Mouse (Mus musculus) erythroblast, embryonic 14.5 days (primary cell): ENCODE results near the gene Olfr48. TPM values are rescaled to one million over a fixed set of nuclear protein-coding genes. Genes with fewer than 3 reads are reported as not detected.

Experiments used
- H3K27me3 ChIP-seq: 2 replicates; pipeline ENCODE4 v1.6.1; 2012; ENCODE audit warnings: inconsistent platforms; ENCODE audit not compliant: control insufficient read depth
- H3K36me3 ChIP-seq: 2 replicates; pipeline ENCODE4 v1.6.1; 2012; ENCODE audit warnings: mild to moderate bottlenecking, inconsistent platforms; ENCODE audit not compliant: control insufficient read depth
- H3K4me1 ChIP-seq: 2 replicates; pipeline ENCODE4 v1.6.1; 2012; ENCODE audit warnings: inconsistent platforms; ENCODE audit not compliant: control insufficient read depth
- H3K4me3 ChIP-seq: replicated peaks from 2 replicates; pipeline ENCODE3; 2012; ENCODE audit warnings: moderate library complexity, mild to moderate bottlenecking, inconsistent platforms
- H3K9me3 ChIP-seq: 2 replicates; pipeline ENCODE4 v1.6.1; 2012; ENCODE audit warnings: low read length, inconsistent platforms, mixed read lengths; ENCODE audit not compliant: control insufficient read depth
- GATA1 ChIP-seq: IDR thresholded peaks from 2 replicates; pipeline ENCODE4 v1.6.1; 2012; ENCODE audit warnings: low read length, inconsistent platforms, mixed read lengths
- TAL1 ChIP-seq: IDR thresholded peaks from 3 replicates; pipeline ENCODE4 v1.6.1; 2012; ENCODE audit warnings: low read length, inconsistent platforms, mixed read lengths
- polyA plus RNA-seq: library from polyadenylated mRNA; stranded (reverse); fragments of >175 nt; gene quantifications from 2 replicates; pipeline ENCODE4 v1.2.3, GENCODE M21; 2012

The Olfr48 gene
- polyA plus RNA-seq, result not detected in 2 replicates

- no peak for TF ChIP-seq TAL1
- TF ChIP-seq GATA1, result no peak
- H3K4me1 ChIP-seq, result no peaks in the 10 kb centered on the region
Observed at GRCm38 (mm10) chr2:89848105-89848504, at the start of gene Olfr48. TSS of gene Olfr48 (minus strand) at chr2:89848205.

DNA sequence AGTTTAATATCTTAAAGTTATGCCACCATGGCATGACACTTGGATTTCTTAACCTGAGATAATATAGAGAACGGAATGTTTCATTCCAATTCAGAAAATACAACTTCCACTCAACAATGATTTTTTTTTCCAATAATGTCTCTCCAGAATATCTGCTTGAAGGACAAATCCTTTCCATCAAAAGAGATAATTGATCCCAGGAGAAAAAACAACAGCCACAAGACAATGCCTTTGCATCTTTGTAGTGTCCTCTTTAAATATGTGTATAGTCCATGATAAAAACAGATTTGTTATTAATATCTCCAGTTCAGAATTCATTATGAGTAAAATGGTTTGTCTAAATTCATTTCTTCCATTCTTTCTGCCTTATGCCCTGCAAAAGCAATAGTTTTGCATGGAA, 30.1 kb upstream of the Olfr48 start, which contains the start of gene Olfr1257:
Gene Olfr1257 (plus strand): TSS at position 301 of the 400 bp plus-strand sequence.
- no peaks in the 10 kb centered on the region for H3K27me3 ChIP-seq
- H3K9me3 ChIP-seq, result peaks cover 2% of the 10 kb centered on the region; the same call in 1 of the 2 replicates
- no peak within 1 kb of the TSS for H3K4me3 ChIP-seq
- TF ChIP-seq TAL1, result no peak
- TF ChIP-seq GATA1, result no peak
- no peaks in the 10 kb centered on the region for H3K36me3 ChIP-seq
- no peaks in the 10 kb centered on the region for H3K4me1 ChIP-seq

More at GRCm38 (mm10) chr2:89848105-89848504, at the start of gene Olfr48:
- Histone ChIP-seq H3K9me3 (peaks cover 2% of the 10 kb centered on the region; the same call in 1 of the 2 replicates), H3K27me3 (no peaks in the 10 kb centered on the region), H3K4me3 (no peak within 1 kb of the TSS), H3K36me3 (no peaks in the 10 kb centered on the region)

DNA sequence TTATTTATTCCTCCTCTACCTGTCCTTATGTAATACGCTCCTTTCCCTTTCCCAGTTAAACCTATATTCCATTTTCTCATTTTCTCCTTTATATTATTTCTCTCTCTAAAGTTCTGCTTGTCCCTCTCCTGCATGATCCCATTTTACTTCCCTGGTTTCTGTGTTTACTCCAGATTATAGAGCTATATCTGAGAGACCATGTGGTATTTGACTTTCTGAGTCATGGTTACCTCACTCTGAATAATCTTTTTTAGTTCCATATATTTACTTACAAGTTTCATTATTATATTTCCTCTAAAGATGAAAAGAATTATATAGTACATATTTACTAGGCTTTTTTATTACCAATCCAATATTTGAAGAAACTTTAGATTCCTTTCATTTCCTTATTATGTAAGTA, 1.2 kb upstream of the Olfr48 start:
- Histone ChIP-seq H3K9me3 (peaks cover 2% of the 10 kb centered on the region; the same call in 1 of the 2 replicates), H3K27me3 (no peaks in the 10 kb centered on the region), H3K4me1 (no peaks in the 10 kb centered on the region), H3K36me3 (no peaks in the 10 kb centered on the region), H3K4me3 (no peak overlapping the region)
- no peak for TF ChIP-seq GATA1
- TF ChIP-seq TAL1, result no peak

- Histone ChIP-seq H3K4me3 (no peak within 1 kb of the TSS), H3K9me3 (no peaks in the 10 kb centered on the region; the same call in 1 of the 2 replicates), H3K4me1 (no peaks in the 10 kb centered on the region), H3K27me3 (no peaks in the 10 kb centered on the region), H3K36me3 (no peaks in the 10 kb centered on the region)
- TF ChIP-seq TAL1 (no peak), GATA1 (no peak)
Observed at GRCm38 (mm10) chr2:89841455-89841854, 6.5 kb downstream of the Olfr48 start, which contains the start of gene Olfr1256. TSS of gene Olfr1256 (minus strand) at chr2:89841555.

GRCm38 (mm10) chr2:89820216-89820615, 27.8 kb downstream of the Olfr48 start:
- Histone ChIP-seq H3K27me3 (no peaks in the 10 kb centered on the region), H3K4me3 (no peak overlapping the region), H3K36me3 (no peaks in the 10 kb centered on the region), H3K9me3 (no peaks in the 10 kb centered on the region), H3K4me1 (no peaks in the 10 kb centered on the region)
- TF ChIP-seq TAL1 (no peak), GATA1 (no peak)

DNA sequence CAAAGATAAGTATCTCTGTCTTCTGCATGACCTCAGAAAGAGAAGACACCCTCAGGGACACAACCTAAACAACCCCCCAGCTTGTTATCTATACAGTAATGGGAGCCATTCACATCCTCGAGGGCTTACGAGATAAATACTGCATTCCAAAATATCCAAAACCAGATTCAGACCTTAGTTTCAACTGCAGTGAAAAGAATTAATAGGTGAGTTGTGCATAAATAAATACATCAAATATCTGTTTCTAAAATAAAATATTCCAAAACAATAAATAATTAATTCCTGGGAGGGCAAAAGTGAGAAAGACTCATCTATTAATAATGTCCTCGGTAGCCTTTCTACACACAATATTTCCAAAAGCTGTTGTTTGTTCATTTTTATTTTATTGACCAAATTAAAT, 36.3 kb downstream of the Olfr48 start, which contains the start of gene Olfr1255:
Gene Olfr1255 (plus strand): TSS at position 301 of the 400 bp plus-strand sequence.
- no peaks in the 10 kb centered on the region for H3K9me3 ChIP-seq
- TF ChIP-seq GATA1 (no peak), TAL1 (no peak)
- no peaks in the 10 kb centered on the region for H3K4me1 ChIP-seq
- no peaks in the 10 kb centered on the region for H3K27me3 ChIP-seq
- no peaks in the 10 kb centered on the region for H3K36me3 ChIP-seq
- no peak within 1 kb of the TSS for H3K4me3 ChIP-seq

GRCm38 (mm10) chr2:89810751-89811150, 37.3 kb downstream of the Olfr48 start:
- TF ChIP-seq TAL1 (no peak), GATA1 (no peak)
- H3K4me3 ChIP-seq, result no peak overlapping the region

DNA sequence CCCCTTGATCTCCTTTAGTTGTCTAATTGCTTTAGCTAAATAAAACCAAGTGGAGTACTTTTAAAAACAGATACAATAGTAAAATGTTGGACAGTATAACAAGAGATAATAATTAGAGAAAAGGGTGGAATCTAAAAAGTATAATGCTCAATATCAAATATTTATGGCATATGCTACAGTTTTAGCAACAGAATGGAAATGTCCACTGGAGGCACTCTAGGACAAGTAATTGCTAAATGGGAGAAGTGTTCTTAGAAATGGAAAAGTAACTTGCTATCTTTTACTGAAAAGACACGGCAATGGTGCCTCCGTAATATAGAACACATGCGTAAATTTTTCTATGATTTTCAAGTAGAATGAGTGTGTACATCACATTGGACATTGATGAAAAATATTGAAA, 48.4 kb downstream of the Olfr48 start:
- no peaks in the 10 kb centered on the region for H3K27me3 ChIP-seq
- TF ChIP-seq TAL1 (no peak), GATA1 (no peak)

More at GRCm38 (mm10) chr2:89810751-89811150, 37.3 kb downstream of the Olfr48 start:
- no peaks in the 10 kb centered on the region for H3K36me3 ChIP-seq
- H3K4me1 ChIP-seq, result no peaks in the 10 kb centered on the region
- no peaks in the 10 kb centered on the region; the same call in 1 of the 2 replicates for H3K9me3 ChIP-seq
- H3K27me3 ChIP-seq, result no peaks in the 10 kb centered on the region

DNA sequence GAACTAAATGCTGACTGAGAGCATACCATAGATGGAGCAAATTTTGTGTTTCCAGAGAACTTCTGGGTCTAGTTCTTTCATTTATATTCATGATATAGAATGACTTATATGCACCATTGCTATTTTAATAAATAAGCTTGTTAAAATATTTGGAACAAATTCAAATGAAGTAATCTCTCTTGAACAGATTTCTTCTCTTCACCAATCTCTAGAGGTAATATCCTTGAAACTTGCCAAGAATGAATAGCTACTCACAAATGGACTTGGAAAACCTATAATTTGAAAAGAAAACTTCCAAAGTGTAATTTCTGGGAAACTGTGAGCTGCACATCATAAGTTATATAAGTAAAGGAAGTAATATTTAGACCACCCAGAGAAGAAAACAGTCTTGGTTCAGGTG, 54.5 kb downstream of the Olfr48 start, which contains the start of gene Olfr1254:
Gene Olfr1254 (minus strand): TSS at position 101 of the 400 bp plus-strand sequence.
- Histone ChIP-seq H3K4me1 (no peaks in the 10 kb centered on the region), H3K36me3 (no peaks in the 10 kb centered on the region)
- TF ChIP-seq GATA1 (no peak), TAL1 (no peak)

More for the DNA sequence above, 48.4 kb downstream of the Olfr48 start:
- no peaks in the 10 kb centered on the region for H3K36me3 ChIP-seq
- peaks cover 2% of the 10 kb centered on the region; the same call in 1 of the 2 replicates for H3K9me3 ChIP-seq
- H3K4me1 ChIP-seq, result no peaks in the 10 kb centered on the region
- H3K4me3 ChIP-seq, result no peak overlapping the region

More for the DNA sequence above, 54.5 kb downstream of the Olfr48 start, which contains the start of gene Olfr1254:
- Histone ChIP-seq H3K9me3 (peaks cover 2% of the 10 kb centered on the region; the same call in 1 of the 2 replicates), H3K27me3 (no peaks in the 10 kb centered on the region), H3K4me3 (no peak within 1 kb of the TSS)

Other genes starting within 250 kb of the Olfr48 start
- gene Olfr1247, start 234.1 kb downstream of the Olfr48 start, polyA plus RNA-seq, result 0.01 TPM in 1 of 2 replicates, not detected in the other
- gene Olfr1248, start 230.0 kb downstream of the Olfr48 start, polyA plus RNA-seq, result not detected in 2 replicates
- gene Olfr1249, start 213.2 kb downstream of the Olfr48 start, polyA plus RNA-seq, result not detected in 2 replicates
- gene Olfr1250, start 186.7 kb downstream of the Olfr48 start, polyA plus RNA-seq, result not detected in 2 replicates
- not detected in 2 replicates for gene Olfr1251, start 176.3 kb downstream of the Olfr48 start, polyA plus RNA-seq
- gene Olfr1252, start 123.2 kb downstream of the Olfr48 start, polyA plus RNA-seq, result not detected in 2 replicates
- not detected in 2 replicates for gene Olfr1253, start 91.1 kb downstream of the Olfr48 start, polyA plus RNA-seq
- not detected in 2 replicates for gene Olfr1254, start 54.6 kb downstream of the Olfr48 start, polyA plus RNA-seq
- gene Olfr1255, start 36.2 kb downstream of the Olfr48 start, polyA plus RNA-seq, result not detected in 2 replicates
- 0.02 TPM in 1 of 2 replicates, not detected in the other for gene Olfr1256, start 6.7 kb downstream of the Olfr48 start, polyA plus RNA-seq
- gene Olfr1257, start 30.2 kb upstream of the Olfr48 start, polyA plus RNA-seq, result not detected in 2 replicates
- not detected in 2 replicates for gene Olfr1258, start 79.1 kb upstream of the Olfr48 start, polyA plus RNA-seq
- not detected in 2 replicates for gene Olfr1259, start 100.5 kb upstream of the Olfr48 start, polyA plus RNA-seq
- 0.01 TPM in 1 of 2 replicates, not detected in the other for gene Olfr1260, start 126.1 kb upstream of the Olfr48 start, polyA plus RNA-seq
- gene Olfr1261, start 143.0 kb upstream of the Olfr48 start, polyA plus RNA-seq, result not detected in 2 replicates
- gene Olfr1262, start 151.9 kb upstream of the Olfr48 start, polyA plus RNA-seq, result not detected in 2 replicates
- not detected in 2 replicates for gene Olfr1263, start 163.9 kb upstream of the Olfr48 start, polyA plus RNA-seq
- gene Olfr1264, start 177.4 kb upstream of the Olfr48 start, polyA plus RNA-seq, result 0.01 TPM in 1 of 2 replicates, not detected in the other
- gene Olfr1265, start 187.1 kb upstream of the Olfr48 start, polyA plus RNA-seq, result not detected in 2 replicates
- gene Olfr140, start 215.4 kb upstream of the Olfr48 start, polyA plus RNA-seq, result not detected in 2 replicates